Mouse (Mus musculus) hindbrain, embryonic 10.5 days (tissue): ENCODE data around the gene Gm13277. TPM values are rescaled to one million over a fixed set of nuclear protein-coding genes. Genes with fewer than 3 reads are reported as not detected.
"Not testable (repeated sequence)": the region's sequence is repeated elsewhere in the genome, so short reads cannot be mapped to it uniquely, and the experiment has no call there.

Experiments
- DNase-seq: peaks from one replicate; pipeline ENCODE4 v3.0.0-alpha.2; 2017; ENCODE audit warnings: low spot score
- H3K27ac ChIP-seq: fragments of 300-500 bp; sonication (generic); 2 replicates; pipeline ENCODE4 v1.5.1; 2016; ENCODE audit warnings: mild to moderate bottlenecking, moderate library complexity
- H3K27me3 ChIP-seq: fragments of 300-500 bp; sonication (generic); 2 replicates; pipeline ENCODE4 v1.6.1; 2016; ENCODE audit warnings: mild to moderate bottlenecking; ENCODE audit not compliant: poor library complexity, insufficient read depth, severe bottlenecking
- H3K36me3 ChIP-seq: fragments of 300-500 bp; sonication (generic); 2 replicates; pipeline ENCODE4 v1.6.1; 2016; ENCODE audit warnings: mild to moderate bottlenecking, moderate library complexity
- H3K4me1 ChIP-seq: fragments of 300-500 bp; sonication (generic); replicated peaks from 2 replicates; pipeline ENCODE4 v1.6.1; 2016; ENCODE audit warnings: mild to moderate bottlenecking
- H3K4me3 ChIP-seq: fragments of 300-500 bp; sonication (generic); 2 replicates; pipeline ENCODE4 v1.5.1; 2016; ENCODE audit warnings: mild to moderate bottlenecking, moderate library complexity
- H3K9me3 ChIP-seq: fragments of 300-500 bp; sonication (generic); 2 replicates; pipeline ENCODE4 v1.6.1; 2016; ENCODE audit warnings: mild to moderate bottlenecking, moderate library complexity
- WGBS: fragments of 180-500 bp; shearing (Covaris S2); methylation state at CpG from one replicate; pipeline ENCODE4 v1.1.7; 2016; 5-methylcytosine and 5-hydroxymethylcytosine counted together
- polyA plus RNA-seq: library from polyadenylated mRNA; unstranded; fragments of >200 nt; fragmentation: Nextera tagmentation; extraction: Ambion mirVana; gene quantifications from 2 replicates; pipeline ENCODE4 v1.2.1, GENCODE M21; 2016

The Gm13277 gene
- polyA plus RNA-seq, 1 experiment from 2014 or later = not detected

DNA sequence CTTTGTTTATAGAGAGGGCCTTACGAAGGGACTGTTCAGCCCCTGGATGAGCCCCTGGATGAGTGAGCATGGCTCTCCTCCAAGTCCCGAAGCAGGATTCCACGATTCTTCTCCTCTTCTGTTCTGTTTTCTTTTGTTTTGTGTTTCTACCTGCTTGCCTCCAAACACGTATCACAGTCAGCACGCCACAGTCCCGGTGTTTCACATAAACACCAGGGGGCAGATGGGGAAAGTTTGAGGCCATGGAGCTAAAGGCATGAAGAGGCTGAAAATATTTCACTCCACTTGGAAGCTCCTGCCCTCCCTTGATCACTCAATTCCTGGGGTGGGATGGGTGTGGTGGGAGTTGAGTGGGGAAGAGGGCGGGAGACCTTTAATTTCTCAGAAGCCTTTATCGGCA lies 26.7 kb upstream of the Gm13277 start:
- not testable (repeated sequence) for H3K27ac ChIP-seq, H3K4me1 ChIP-seq, H3K36me3 ChIP-seq, H3K9me3 ChIP-seq, H3K4me3 ChIP-seq, DNase-seq, H3K27me3 ChIP-seq
- 78% methylated on average over 6 of the region's 8 CpGs for WGBS

DNA sequence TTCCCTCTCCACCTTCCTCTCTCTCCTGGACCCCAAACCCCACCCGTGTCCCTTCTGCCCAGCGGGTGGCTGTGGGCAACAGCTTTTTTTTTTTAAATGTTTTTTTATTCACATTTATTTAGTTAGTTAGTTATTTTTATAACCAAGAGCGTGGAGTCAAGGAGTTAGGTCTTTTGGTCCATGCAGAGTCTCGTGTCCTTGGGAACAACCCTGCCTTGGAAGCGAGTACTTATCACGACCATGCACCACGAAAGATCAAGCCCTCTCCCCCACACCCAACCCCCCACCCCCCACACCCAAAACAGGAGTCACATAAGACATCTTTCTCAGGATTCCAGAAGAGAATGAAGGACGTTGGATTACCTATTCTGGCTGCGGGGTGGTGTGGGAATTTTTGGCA lies 26.1 kb upstream of the Gm13277 start:
- H3K27me3 ChIP-seq, H3K4me3 ChIP-seq, H3K4me1 ChIP-seq, H3K27ac ChIP-seq, H3K36me3 ChIP-seq, DNase-seq, H3K9me3 ChIP-seq: not testable (repeated sequence)
- WGBS = 54% methylated on average over 9 of the region's 9 CpGs

DNA sequence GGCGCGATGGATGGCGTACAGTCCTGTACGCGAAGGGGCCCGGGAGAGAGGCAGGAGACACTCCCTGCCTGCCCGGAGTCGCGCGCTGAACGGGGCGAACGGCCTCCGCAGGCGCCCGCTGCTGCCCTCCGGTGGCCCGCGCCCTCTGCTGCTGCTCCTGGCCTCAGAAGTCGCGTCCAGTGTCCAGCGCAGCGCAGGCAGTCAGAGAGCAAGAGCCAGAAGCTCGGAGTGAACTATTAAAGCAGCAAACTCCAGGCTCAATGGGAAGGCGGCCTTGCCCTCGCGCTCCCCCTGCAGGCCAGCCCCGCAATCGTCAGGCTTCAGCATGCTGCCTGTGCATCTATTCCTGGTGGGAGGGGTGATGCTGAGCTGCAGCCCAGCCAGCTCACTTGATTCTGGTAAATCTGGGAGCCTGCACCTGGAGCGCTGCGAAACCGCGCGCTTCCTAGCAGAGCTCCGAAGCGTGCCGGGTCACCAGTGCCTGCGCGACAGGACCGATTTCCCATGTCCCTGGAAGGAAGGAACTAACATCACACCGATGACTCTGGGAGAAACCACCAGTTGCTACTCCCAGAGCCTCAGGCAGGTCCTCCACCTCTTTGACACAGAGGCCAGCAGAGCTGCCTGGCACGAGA lies 24.9 kb upstream of the Gm13277 start:
- H3K4me1 ChIP-seq, H3K36me3 ChIP-seq, H3K9me3 ChIP-seq, H3K27ac ChIP-seq, H3K27me3 ChIP-seq: not testable (repeated sequence)
- 2% methylated on average over 42 of the region's 42 CpGs for WGBS
- peak; percentile 79 for DNase-seq
- peak overlapping the region; percentile 40 for H3K4me3 ChIP-seq

DNA sequence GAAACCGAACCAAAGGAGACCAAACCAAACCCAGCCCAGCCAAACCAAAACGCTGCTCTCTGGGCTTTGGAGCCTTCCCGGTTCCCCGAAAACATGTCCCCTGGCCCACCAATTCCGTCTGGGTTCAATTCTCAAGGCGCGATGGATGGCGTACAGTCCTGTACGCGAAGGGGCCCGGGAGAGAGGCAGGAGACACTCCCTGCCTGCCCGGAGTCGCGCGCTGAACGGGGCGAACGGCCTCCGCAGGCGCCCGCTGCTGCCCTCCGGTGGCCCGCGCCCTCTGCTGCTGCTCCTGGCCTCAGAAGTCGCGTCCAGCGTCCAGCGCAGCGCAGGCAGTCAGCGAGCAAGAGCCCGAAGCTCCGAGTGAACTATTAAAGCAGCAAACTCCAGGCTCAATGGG lies 14.9 kb upstream of the Gm13277 start, which contains the start of gene Gm13290:
Gm13290 (plus strand) TSS at position 301 of the 400 bp plus-strand sequence.
- WGBS = no CpG with 5 or more reads among the region's 32 CpGs
- not testable (repeated sequence) for H3K27ac ChIP-seq, H3K9me3 ChIP-seq, DNase-seq, H3K4me1 ChIP-seq, H3K36me3 ChIP-seq, H3K4me3 ChIP-seq, H3K27me3 ChIP-seq

DNA sequence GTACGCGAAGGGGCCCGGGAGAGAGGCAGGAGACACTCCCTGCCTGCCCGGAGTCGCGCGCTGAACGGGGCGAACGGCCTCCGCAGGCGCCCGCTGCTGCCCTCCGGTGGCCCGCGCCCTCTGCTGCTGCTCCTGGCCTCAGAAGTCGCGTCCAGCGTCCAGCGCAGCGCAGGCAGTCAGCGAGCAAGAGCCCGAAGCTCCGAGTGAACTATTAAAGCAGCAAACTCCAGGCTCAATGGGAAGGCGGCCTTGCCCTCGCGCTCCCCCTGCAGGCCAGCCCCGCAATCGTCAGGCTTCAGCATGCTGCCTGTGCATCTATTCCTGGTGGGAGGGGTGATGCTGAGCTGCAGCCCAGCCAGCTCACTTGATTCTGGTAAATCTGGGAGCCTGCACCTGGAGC lies 11.8 kb upstream of the Gm13277 start, which contains the start of gene Gm13289:
Gm13289 (plus strand) TSS at position 301 of the 400 bp plus-strand sequence.
- not testable (repeated sequence) for H3K4me3 ChIP-seq, H3K27ac ChIP-seq, DNase-seq, H3K36me3 ChIP-seq, H3K27me3 ChIP-seq, H3K4me1 ChIP-seq, H3K9me3 ChIP-seq
- no CpG with 5 or more reads among the region's 29 CpGs for WGBS

DNA sequence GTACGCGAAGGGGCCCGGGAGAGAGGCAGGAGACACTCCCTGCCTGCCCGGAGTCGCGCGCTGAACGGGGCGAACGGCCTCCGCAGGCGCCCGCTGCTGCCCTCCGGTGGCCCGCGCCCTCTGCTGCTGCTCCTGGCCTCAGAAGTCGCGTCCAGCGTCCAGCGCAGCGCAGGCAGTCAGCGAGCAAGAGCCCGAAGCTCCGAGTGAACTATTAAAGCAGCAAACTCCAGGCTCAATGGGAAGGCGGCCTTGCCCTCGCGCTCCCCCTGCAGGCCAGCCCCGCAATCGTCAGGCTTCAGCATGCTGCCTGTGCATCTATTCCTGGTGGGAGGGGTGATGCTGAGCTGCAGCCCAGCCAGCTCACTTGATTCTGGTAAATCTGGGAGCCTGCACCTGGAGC lies 8.9 kb upstream of the Gm13277 start, which contains the start of gene Gm13272:
Gm13272 (plus strand) TSS at position 301 of the 400 bp plus-strand sequence.
- H3K4me3 ChIP-seq, H3K4me1 ChIP-seq, H3K27me3 ChIP-seq, H3K27ac ChIP-seq, H3K36me3 ChIP-seq, H3K9me3 ChIP-seq, DNase-seq: not testable (repeated sequence)
- WGBS = no CpG with 5 or more reads among the region's 29 CpGs

DNA sequence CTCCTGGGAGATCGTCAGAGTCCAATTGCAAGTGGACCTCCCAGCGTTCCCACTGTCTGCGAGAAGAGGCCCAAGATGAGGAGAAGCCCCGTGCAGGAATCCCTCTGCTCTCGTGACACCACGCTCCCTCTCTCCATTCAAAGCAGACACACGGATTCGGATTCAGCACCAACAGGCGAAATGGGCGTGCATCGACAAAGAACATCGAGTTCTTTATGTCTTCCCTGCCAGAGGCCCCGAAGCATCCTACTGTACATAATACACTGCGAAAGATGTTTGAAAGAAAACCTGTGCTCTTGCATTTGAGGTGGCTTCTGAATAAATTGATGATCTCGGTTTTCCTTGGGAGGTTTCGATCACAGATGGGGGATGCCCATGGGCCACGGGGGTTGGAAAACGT lies 8.1 kb upstream of the Gm13277 start:
- not testable (repeated sequence) for H3K9me3 ChIP-seq, H3K27me3 ChIP-seq, H3K27ac ChIP-seq, DNase-seq, H3K36me3 ChIP-seq, H3K4me3 ChIP-seq, H3K4me1 ChIP-seq
- 42% methylated on average over 16 of the region's 18 CpGs for WGBS

DNA sequence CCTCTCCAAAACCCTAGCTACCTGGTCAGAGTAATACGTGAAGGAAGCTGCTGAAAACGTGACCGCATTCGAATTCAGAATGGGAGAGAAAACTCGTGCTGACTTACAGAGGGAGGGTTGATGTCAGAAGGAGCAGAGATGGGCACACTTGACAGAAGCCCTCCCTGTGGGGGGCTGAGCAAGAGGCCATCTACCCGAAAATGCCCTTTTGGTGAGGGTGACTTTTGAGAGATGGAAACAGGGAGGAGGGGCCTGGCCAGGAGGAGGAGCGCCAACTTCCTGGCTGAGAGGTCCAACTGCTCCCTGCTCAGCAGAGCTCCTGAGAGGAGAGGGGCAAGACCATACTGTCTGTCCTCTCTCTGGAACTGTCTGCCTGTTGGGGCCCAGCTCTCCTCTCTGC lies 6.6 kb upstream of the Gm13277 start, which contains the start of gene Ifnz:
Ifnz (plus strand) TSS at position 301 of the 400 bp plus-strand sequence.
- H3K4me1 ChIP-seq, H3K27me3 ChIP-seq, H3K36me3 ChIP-seq, DNase-seq, H3K27ac ChIP-seq, H3K9me3 ChIP-seq: not testable (repeated sequence)
- 24% methylated on average over 5 of the region's 7 CpGs for WGBS
- 0 out of 2 replicates have a peak within 1 kb of the TSS, but pooled peaks have one; percentile 29 for H3K4me3 ChIP-seq

DNA sequence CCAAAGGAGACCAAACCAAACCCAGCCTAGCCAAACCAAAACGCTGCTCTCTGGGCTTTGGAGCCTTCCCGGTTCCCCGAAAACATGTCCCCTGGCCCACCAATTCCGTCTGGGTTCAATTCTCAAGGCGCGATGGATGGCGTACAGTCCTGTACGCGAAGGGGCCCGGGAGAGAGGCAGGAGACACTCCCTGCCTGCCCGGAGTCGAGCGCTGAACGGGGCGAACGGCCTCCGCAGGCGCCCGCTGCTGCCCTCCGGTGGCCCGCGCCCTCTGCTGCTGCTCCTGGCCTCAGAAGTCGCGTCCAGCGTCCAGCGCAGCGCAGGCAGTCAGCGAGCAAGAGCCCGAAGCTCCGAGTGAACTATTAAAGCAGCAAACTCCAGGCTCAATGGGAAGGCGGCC lies 6.1 kb upstream of the Gm13277 start:
- DNase-seq = not testable (repeated sequence)
- H3K4me3 ChIP-seq = 0 out of 2 replicates have a peak overlapping the region, but pooled peaks have one; percentile 29

DNA sequence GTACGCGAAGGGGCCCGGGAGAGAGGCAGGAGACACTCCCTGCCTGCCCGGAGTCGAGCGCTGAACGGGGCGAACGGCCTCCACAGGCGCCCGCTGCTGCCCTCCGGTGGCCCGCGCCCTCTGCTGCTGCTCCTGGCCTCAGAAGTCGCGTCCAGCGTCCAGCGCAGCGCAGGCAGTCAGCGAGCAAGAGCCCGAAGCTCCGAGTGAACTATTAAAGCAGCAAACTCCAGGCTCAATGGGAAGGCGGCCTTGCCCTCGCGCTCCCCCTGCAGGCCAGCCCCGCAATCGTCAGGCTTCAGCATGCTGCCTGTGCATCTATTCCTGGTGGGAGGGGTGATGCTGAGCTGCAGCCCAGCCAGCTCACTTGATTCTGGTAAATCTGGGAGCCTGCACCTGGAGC lies 3.0 kb upstream of the Gm13277 start, which contains the start of gene Gm13276:
Gm13276 (plus strand) TSS at position 301 of the 400 bp plus-strand sequence.
- not testable (repeated sequence) for DNase-seq, H3K4me1 ChIP-seq, H3K27me3 ChIP-seq, H3K36me3 ChIP-seq, H3K9me3 ChIP-seq, H3K27ac ChIP-seq, H3K4me3 ChIP-seq
- WGBS = no CpG with 5 or more reads among the region's 27 CpGs

More for the DNA sequence above, 6.1 kb upstream of the Gm13277 start:
- H3K9me3 ChIP-seq, H3K4me1 ChIP-seq, H3K27me3 ChIP-seq, H3K27ac ChIP-seq, H3K36me3 ChIP-seq: not testable (repeated sequence)
- 0% methylated on average over 18 of the region's 31 CpGs for WGBS

DNA sequence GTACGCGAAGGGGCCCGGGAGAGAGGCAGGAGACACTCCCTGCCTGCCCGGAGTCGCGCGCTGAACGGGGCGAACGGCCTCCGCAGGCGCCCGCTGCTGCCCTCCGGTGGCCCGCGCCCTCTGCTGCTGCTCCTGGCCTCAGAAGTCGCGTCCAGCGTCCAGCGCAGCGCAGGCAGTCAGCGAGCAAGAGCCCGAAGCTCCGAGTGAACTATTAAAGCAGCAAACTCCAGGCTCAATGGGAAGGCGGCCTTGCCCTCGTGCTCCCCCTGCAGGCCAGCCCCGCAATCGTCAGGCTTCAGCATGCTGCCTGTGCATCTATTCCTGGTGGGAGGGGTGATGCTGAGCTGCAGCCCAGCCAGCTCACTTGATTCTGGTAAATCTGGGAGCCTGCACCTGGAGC lies 2.8 kb downstream of the Gm13277 start, which contains the start of gene Gm13278:
Gm13278 (plus strand) TSS at position 301 of the 400 bp plus-strand sequence.
- H3K27ac ChIP-seq, H3K27me3 ChIP-seq, DNase-seq, H3K4me1 ChIP-seq, H3K36me3 ChIP-seq, H3K9me3 ChIP-seq, H3K4me3 ChIP-seq: not testable (repeated sequence)
- no CpG with 5 or more reads among the region's 28 CpGs for WGBS

DNA sequence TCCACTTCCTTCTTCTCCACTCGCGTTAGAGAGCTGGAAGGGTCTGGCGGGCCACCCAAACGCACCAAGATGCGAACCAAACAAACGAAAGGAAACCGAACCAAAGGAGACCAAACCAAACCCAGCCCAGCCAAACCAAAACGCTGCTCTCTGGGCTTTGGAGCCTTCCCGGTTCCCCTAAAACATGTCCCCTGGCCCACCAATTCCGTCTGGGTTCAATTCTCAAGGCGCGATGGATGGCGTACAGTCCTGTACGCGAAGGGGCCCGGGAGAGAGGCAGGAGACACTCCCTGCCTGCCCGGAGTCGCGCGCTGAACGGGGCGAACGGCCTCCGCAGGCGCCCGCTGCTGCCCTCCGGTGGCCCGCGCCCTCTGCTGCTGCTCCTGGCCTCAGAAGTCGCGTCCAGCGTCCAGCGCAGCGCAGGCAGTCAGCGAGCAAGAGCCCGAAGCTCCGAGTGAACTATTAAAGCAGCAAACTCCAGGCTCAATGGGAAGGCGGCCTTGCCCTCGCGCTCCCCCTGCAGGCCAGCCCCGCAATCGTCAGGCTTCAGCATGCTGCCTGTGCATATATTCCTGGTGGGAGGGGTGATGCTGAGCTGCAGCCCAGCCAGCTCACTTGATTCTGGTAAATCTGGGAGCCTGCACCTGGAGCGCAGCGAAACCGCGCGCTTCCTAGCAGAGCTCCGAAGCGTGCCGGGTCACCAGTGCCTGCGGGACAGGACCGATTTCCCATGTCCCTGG lies 5.7 kb downstream of the Gm13277 start, which contains the start of gene Gm13275:
Gm13275 (plus strand) TSS at position 552 of the 740 bp plus-strand sequence.
- not testable (repeated sequence) for H3K4me1 ChIP-seq, H3K9me3 ChIP-seq, H3K4me3 ChIP-seq, H3K27me3 ChIP-seq, DNase-seq, H3K27ac ChIP-seq, H3K36me3 ChIP-seq
- under 1% methylated on average over 19 of the region's 52 CpGs for WGBS

DNA sequence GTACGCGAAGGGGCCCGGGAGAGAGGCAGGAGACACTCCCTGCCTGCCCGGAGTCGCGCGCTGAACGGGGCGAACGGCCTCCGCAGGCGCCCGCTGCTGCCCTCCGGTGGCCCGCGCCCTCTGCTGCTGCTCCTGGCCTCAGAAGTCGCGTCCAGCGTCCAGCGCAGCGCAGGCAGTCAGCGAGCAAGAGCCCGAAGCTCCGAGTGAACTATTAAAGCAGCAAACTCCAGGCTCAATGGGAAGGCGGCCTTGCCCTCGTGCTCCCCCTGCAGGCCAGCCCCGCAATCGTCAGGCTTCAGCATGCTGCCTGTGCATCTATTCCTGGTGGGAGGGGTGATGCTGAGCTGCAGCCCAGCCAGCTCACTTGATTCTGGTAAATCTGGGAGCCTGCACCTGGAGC lies 8.7 kb downstream of the Gm13277 start, which contains the start of gene Gm13279:
Gm13279 (plus strand) TSS at position 301 of the 400 bp plus-strand sequence.
- H3K4me3 ChIP-seq, H3K4me1 ChIP-seq, H3K27me3 ChIP-seq, DNase-seq, H3K9me3 ChIP-seq, H3K27ac ChIP-seq, H3K36me3 ChIP-seq: not testable (repeated sequence)
- no CpG with 5 or more reads among the region's 28 CpGs for WGBS
